Mouse (Mus musculus) spleen, postnatal 10 days (tissue): Measurements from ENCODE around the gene Olfr340.
"Not testable (repeated sequence)": the region's sequence is repeated elsewhere in the genome, so short reads cannot be mapped to it uniquely, and the experiment has no call there.

Experiments used
- DNase-seq, 2 experiments: peaks; one replicate each; pipeline ENCODE4 v3.0.0; 2021 to 2022; ENCODE audit warnings: low spot score in 2 of 2

The Olfr340 gene

DNA sequence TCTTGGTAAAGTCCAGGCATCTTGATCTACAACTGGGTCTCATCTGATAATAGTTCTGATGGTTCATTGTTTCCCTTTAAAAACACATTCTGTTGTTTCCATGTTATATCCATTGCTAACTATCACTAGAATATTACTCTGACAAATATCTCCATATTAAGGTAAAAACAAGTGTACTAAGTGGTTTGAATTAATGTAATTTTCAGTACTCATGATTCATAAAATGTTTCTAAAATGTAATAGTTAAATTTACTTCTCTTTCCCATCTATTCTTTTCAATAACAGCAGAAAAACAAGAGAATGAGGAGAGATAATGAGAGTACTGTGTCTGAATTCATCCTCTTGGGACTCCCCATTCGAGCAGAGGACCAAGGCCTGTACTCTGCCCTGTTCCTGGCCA, at the start of gene Olfr340:
TSS of gene Olfr340 (plus strand) at position 301 of the 400 bp plus-strand sequence.
- DNase-seq: no peak

DNA sequence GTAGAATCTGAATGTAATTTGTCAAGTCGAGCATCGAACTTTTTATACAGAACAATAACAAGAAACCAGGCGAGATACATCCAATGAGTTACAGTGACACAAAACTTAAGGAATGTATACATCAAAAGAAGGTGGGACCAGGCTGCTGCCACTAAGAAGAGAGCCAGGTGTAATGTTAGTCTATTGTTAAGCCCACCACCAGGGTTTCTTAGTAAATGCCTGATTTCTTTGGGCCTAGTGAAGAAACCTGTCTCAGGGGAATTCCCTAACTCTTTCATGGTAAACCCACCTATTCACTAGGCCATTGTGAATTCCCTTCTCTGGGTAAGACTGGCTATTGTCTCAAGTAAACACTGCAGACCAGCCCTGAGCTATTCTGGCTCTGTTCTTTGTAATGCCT, 37.2 kb upstream of the Olfr340 start:
- DNase-seq: not testable (repeated sequence)

- not testable (repeated sequence) for DNase-seq
Observed at GRCm38 (mm10) chr2:36415591-36415990, 36.8 kb upstream of the Olfr340 start.

GRCm38 (mm10) chr2:36418647-36419046, 33.7 kb upstream of the Olfr340 start, which contains the start of gene Olfr339:
TSS of gene Olfr339 (plus strand) at chr2:36418947.
- DNase-seq: no peak

- no peak for DNase-seq
Observed at GRCm38 (mm10) chr2:36473634-36474033, 21.2 kb downstream of the Olfr340 start.

DNA sequence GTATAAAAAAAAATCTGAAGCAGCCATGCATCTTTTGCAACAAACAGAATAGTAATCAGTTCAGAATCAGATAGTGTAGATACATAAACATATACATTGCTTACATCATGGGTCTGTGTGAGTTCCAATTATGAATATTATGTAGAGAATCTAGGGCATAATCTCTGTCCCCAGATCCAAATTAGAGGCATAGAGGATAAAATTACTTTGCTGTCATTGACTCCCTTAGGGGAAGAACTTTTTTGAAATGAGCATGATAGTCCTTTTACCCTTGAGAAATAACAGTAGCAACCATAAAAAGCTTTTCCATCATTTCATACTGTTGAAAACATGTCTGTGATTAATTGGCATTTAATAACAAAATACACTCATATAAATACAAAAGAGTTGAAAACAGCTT, 30.0 kb downstream of the Olfr340 start, which contains the start of gene Olfr341:
TSS of gene Olfr341 (minus strand) at position 101 of the 400 bp plus-strand sequence.
- no peak for DNase-seq
